Mouse (Mus musculus) megakaryocyte, embryonic 14.5 days (primary cell): Measurements from ENCODE around the gene Fkbp5. TPM values are rescaled to one million over a fixed set of nuclear protein-coding genes. Genes with fewer than 3 reads are reported as not detected.

Experiments
- H3K27me3 ChIP-seq: replicated peaks from 2 replicates; pipeline ENCODE3; 2012; ENCODE audit warnings: inconsistent platforms
- H3K36me3 ChIP-seq: replicated peaks from 2 replicates; pipeline ENCODE3; 2012; ENCODE audit warnings: low read length, inconsistent platforms, mixed read lengths
- H3K4me1 ChIP-seq: 2 replicates; pipeline ENCODE4 v1.6.1; 2012; ENCODE audit warnings: inconsistent platforms
- H3K4me3 ChIP-seq: replicated peaks from 2 replicates; pipeline ENCODE3; 2012; ENCODE audit warnings: moderate library complexity, mild to moderate bottlenecking, inconsistent platforms
- H3K9me3 ChIP-seq: 2 replicates; pipeline ENCODE4 v1.6.1; 2012; ENCODE audit warnings: inconsistent platforms
- FLI1 ChIP-seq: IDR thresholded peaks from 2 replicates; pipeline ENCODE4 v1.6.1; 2012; ENCODE audit warnings: low read length, inconsistent platforms, mixed read lengths
- GATA1 ChIP-seq: IDR thresholded peaks from 3 replicates; pipeline ENCODE4 v1.6.1; 2012; ENCODE audit warnings: mixed read lengths, low read length, inconsistent platforms, borderline replicate concordance
- polyA plus RNA-seq: library from polyadenylated mRNA; stranded (reverse); fragments of >175 nt; gene quantifications from 2 replicates; pipeline ENCODE4 v1.2.3, GENCODE M21; 2012; ENCODE audit warnings: low replicate concordance; ENCODE audit not compliant: insufficient read depth

The Fkbp5 gene
- polyA plus RNA-seq, 1 experiment: 25.1 TPM

GRCm38 (mm10) chr17:28516881-28517280 is 446 bp downstream of the Fkbp5 start:
- H3K27me3 ChIP-seq: peaks cover 60% of the 10 kb centered on the region

GRCm38 (mm10) chr17:28515431-28516341 is 1.6 kb downstream of the Fkbp5 start:
- H3K4me1 ChIP-seq: peaks cover 72% of the 10 kb centered on the region
- TF ChIP-seq FLI1 (no peak), GATA1 (no peak)

More at GRCm38 (mm10) chr17:28516881-28517280, 446 bp downstream of the Fkbp5 start:
- Histone ChIP-seq H3K9me3 (no peaks in the 10 kb centered on the region), H3K4me1 (peaks cover 69% of the 10 kb centered on the region), H3K36me3 (no peaks in the 10 kb centered on the region), H3K4me3 (no peak overlapping the region)
- no peak for TF ChIP-seq FLI1
- no peak for TF ChIP-seq GATA1

GRCm38 (mm10) chr17:28514555-28514954 is 2.8 kb downstream of the Fkbp5 start:
- Histone ChIP-seq H3K27me3 (peaks cover 54% of the 10 kb centered on the region), H3K9me3 (no peaks in the 10 kb centered on the region), H3K4me1 (peaks cover 82% of the 10 kb centered on the region), H3K4me3 (no peak overlapping the region), H3K36me3 (no peaks in the 10 kb centered on the region)
- TF ChIP-seq FLI1 (no peak), GATA1 (no peak)

More at GRCm38 (mm10) chr17:28515431-28516341, 1.6 kb downstream of the Fkbp5 start:
- Histone ChIP-seq H3K27me3 (peaks cover 56% of the 10 kb centered on the region), H3K36me3 (no peaks in the 10 kb centered on the region), H3K9me3 (no peaks in the 10 kb centered on the region), H3K4me3 (peak overlapping the region; percentile 71)

GRCm38 (mm10) chr17:28513844-28514243 is 3.5 kb downstream of the Fkbp5 start:
- peaks cover 80% of the 10 kb centered on the region for H3K4me1 ChIP-seq
- H3K36me3 ChIP-seq: no peaks in the 10 kb centered on the region
- peak overlapping the region; percentile 29 for H3K4me3 ChIP-seq
- H3K27me3 ChIP-seq: peaks cover 49% of the 10 kb centered on the region
- no peaks in the 10 kb centered on the region for H3K9me3 ChIP-seq
- TF ChIP-seq FLI1 (no peak), GATA1 (no peak)

- Histone ChIP-seq H3K36me3 (no peaks in the 10 kb centered on the region), H3K9me3 (no peaks in the 10 kb centered on the region), H3K4me3 (no peak overlapping the region), H3K27me3 (peaks cover 45% of the 10 kb centered on the region), H3K4me1 (peaks cover 78% of the 10 kb centered on the region)
- no peak for TF ChIP-seq FLI1
- TF ChIP-seq GATA1: no peak
These were observed 4.0 kb downstream of the Fkbp5 start for GRCm38 (mm10) chr17:28513337-28513736.

GRCm38 (mm10) chr17:28512696-28513095 is 4.6 kb downstream of the Fkbp5 start:
- H3K27me3 ChIP-seq: peaks cover 40% of the 10 kb centered on the region
- TF ChIP-seq FLI1 (no peak), GATA1 (no peak)
- H3K4me1 ChIP-seq: peaks cover 76% of the 10 kb centered on the region
- no peaks in the 10 kb centered on the region for H3K36me3 ChIP-seq
- no peaks in the 10 kb centered on the region for H3K9me3 ChIP-seq
- H3K4me3 ChIP-seq: peak overlapping the region; percentile 50

GRCm38 (mm10) chr17:28511616-28512541 is 5.4 kb downstream of the Fkbp5 start:
- Histone ChIP-seq H3K4me1 (peaks cover 77% of the 10 kb centered on the region), H3K4me3 (no peak overlapping the region), H3K9me3 (no peaks in the 10 kb centered on the region), H3K36me3 (no peaks in the 10 kb centered on the region), H3K27me3 (peaks cover 37% of the 10 kb centered on the region)
- TF ChIP-seq GATA1: no peak
- TF ChIP-seq FLI1: no peak

- peaks cover 37% of the 10 kb centered on the region for H3K27me3 ChIP-seq
- H3K9me3 ChIP-seq: no peaks in the 10 kb centered on the region
- peaks cover 76% of the 10 kb centered on the region for H3K4me1 ChIP-seq
- peak overlapping the region; percentile 86 for H3K4me3 ChIP-seq
- TF ChIP-seq GATA1 (no peak), FLI1 (no peak)
- H3K36me3 ChIP-seq: no peaks in the 10 kb centered on the region
These were observed 6.6 kb downstream of the Fkbp5 start for GRCm38 (mm10) chr17:28510445-28511342.

- Histone ChIP-seq H3K4me1 (peaks cover 60% of the 10 kb centered on the region), H3K9me3 (no peaks in the 10 kb centered on the region), H3K27me3 (peaks cover 26% of the 10 kb centered on the region), H3K36me3 (no peaks in the 10 kb centered on the region), H3K4me3 (peak overlapping the region; percentile 28)
- TF ChIP-seq GATA1 (no peak), FLI1 (no peak)
These were observed 9.8 kb downstream of the Fkbp5 start for GRCm38 (mm10) chr17:28507496-28507895.

- Histone ChIP-seq H3K4me1 (peaks cover 60% of the 10 kb centered on the region), H3K36me3 (no peaks in the 10 kb centered on the region)
These were observed 10.4 kb downstream of the Fkbp5 start for GRCm38 (mm10) chr17:28506895-28507294.

More at GRCm38 (mm10) chr17:28506895-28507294, 10.4 kb downstream of the Fkbp5 start:
- Histone ChIP-seq H3K27me3 (peaks cover 23% of the 10 kb centered on the region), H3K9me3 (no peaks in the 10 kb centered on the region), H3K4me3 (no peak overlapping the region)
- TF ChIP-seq GATA1 (no peak), FLI1 (no peak)
